Mouse (Mus musculus) NIH3T3 (cell line): Measurements from ENCODE around the gene Fam168b.

Experiments
- DNase-seq: peaks from one replicate; pipeline ENCODE4 v3.0.0-alpha.2; 2012; ENCODE audit warnings: low read depth

Gene Fam168b

DNA sequence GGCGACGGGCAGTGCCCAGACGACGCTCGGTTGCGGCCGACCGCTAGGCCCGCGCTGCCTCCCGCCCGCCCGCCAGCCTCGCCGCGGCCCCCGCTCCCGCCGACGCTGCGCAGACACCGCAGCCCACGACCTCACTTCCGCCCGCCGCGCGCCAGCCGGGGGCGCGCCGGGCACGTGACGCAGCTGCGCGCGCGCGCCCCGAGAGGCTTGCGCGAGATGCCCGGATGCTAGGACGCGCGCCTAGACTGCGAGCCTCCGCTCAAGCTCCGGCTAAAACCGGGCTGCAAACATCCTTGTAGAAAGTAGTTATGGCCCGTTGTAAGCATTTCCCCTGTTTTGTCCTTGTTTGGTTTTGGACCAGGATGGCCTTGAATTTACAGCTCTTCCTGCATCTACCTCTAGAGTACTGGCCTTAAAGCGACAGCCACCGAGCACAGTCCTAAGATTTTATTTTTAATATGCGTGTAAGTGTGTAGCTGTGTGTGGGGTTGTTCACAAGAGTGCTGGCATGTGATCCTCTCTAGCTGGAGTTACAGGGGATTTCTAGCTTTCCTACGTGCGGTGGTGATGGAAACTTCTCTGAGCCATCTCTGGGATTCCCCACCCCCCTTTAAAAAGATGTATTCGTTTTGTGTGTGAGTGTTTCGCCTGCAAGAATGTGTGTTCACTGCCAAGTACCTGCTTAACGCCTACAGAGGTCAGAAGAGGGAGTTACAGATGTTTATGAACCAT is at the start of gene Fam168b:
TSS of gene Fam168b (minus strand) at position 179 of the 732 bp plus-strand sequence.
- peak; percentile 98 for DNase-seq

GRCm38 (mm10) chr1:34892466-34892865 is 49.6 kb upstream of the Fam168b start:
- DNase-seq = no peak

GRCm38 (mm10) chr1:34891559-34892289 is 48.9 kb upstream of the Fam168b start:
- DNase-seq = peak; percentile 69

GRCm38 (mm10) chr1:34883776-34884175 is 40.9 kb upstream of the Fam168b start:
- no peak for DNase-seq

DNA sequence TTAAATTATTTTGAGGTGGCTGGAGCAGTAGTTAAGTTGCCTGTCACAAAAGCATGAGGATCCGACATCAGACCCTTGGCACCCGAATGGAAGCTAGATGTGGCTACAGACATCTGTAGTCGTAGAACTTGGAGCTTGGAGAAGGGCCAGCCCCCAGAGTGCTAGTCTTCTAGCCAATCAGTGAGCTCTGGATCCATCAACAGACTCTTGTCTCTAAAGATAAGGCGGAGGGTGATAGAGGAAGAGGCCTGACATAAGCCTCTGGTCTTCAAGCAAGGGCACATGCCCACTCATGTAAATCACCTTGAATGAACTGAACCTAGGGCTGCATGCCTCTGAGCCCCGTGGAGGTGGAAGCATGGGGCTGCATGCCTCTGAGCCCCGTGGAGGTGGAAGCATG is 36.7 kb upstream of the Fam168b start:
- no peak for DNase-seq

GRCm38 (mm10) chr1:34873551-34873950 is 30.7 kb upstream of the Fam168b start:
- no peak for DNase-seq

DNA sequence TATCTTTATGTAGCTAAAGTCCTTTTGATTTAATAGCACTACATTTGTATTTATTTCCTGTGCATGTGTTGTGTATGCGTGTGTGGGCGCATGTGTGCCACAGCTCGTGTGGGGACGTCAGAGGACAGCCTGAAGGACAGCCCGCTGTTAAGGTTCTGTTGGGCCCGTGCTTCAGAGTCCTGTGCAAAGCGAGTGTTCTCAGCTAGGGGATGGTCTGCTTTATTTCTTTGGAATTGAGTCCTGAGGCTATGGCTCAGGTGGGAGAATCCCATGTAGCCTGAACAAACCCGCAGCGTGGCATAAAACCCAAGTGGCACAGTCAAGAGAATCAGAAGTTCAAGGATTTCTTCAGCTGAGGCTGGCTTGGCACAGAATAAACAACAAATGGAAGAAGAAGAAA is 28.3 kb upstream of the Fam168b start:
- no peak for DNase-seq

DNA sequence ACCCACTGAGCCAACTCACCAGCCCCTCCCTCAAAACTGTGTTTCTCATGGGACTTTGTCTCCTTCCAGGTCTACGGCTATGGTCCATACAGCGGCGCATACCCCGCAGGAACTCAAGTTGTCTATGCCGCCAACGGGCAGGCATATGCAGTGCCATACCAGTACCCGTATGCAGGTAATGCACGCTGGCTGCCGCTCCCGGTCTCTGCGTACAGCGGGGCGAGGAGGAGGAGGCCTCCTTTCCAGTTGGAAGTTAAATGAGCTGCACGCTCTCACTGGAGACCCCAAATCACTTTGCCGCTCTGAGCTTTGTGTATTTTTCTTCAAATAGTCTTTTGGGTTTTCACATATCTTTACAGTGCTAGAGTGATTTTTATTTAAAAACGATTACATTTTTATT is 26.4 kb upstream of the Fam168b start:
- no peak for DNase-seq

DNA sequence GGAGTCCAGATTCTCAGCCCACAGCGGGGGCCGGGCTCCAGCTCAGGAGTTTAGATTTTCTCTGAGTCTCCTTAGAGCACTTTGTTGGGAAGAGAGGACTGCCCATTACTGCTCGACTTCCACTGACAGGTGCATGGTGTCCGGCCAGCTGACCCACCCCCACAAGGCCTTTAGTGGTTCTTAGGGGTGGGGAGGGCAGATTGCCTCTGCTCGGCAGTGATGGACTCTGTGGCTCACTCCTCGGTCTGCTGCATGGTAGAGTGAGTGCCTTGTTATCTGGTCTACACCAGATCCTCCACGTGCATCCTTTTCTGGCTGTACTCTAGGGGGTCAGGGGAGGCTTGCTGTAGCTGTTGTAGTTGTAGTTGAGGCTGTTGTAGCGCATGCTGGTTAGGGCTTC is 25.5 kb upstream of the Fam168b start:
- no peak for DNase-seq

- no peak for DNase-seq
Observed at GRCm38 (mm10) chr1:34867574-34867955, 24.7 kb upstream of the Fam168b start.

- peak; percentile 95 for DNase-seq
Observed at GRCm38 (mm10) chr1:34866815-34867573, 24.1 kb upstream of the Fam168b start.

DNA sequence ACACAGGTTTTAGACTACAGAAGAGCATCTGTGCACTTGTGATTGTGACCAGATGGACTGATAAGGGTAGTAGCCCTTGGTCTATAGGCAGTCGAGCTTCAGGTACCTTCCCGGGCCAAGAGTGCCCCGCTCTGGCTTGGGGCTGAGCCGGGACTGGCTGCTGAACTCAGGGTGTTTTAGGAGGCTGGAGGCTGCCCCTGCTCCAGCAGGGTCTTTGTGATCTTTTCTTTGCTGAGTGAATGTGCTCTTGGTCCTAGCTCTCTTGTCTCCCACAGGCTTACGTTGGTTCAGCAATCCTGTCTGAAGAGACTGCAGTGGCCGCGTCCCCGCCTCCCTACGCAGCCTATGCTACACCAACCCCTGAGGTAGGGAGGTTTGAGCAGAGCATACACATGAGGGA is 23.0 kb upstream of the Fam168b start:
- no peak for DNase-seq

DNA sequence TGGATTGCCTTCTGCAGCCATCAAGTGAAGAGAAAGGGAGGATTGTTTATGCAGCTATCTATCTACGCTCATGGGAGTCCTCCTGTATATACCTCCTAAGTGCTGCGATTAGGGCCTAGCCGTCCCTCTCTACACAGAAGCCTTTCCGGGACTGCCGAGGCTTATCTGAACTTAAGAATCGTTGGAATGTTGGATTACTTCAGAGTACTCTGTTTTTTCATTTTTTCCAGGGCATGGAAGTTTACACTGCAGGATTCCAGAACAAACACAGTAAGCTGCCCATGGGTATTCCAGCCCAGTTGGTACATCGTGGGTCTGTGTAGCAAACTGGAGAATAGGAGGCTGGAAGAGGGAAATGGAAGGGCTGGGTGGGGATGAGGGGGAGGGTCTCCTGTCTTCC is 21.4 kb upstream of the Fam168b start:
- DNase-seq = no peak

DNA sequence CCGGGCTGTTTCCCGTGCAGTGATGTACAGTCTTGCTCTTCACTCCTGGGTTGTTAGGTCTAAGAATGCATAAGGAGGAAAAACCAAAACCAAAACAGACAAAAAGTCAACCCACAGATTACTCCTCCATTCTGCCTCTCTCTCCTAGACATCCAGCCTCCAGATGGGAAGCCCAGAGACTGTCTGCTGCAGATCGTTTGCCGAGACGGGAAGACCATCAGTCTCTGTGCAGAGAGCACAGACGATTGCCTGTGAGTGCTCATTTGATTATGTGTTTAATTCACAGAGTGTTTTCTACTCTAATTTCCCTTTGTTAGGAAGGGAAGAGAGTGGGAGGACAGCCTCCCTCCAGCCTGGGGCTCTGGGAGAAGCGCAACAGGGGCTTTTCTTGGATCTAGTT is 20.5 kb upstream of the Fam168b start:
- DNase-seq = no peak

DNA sequence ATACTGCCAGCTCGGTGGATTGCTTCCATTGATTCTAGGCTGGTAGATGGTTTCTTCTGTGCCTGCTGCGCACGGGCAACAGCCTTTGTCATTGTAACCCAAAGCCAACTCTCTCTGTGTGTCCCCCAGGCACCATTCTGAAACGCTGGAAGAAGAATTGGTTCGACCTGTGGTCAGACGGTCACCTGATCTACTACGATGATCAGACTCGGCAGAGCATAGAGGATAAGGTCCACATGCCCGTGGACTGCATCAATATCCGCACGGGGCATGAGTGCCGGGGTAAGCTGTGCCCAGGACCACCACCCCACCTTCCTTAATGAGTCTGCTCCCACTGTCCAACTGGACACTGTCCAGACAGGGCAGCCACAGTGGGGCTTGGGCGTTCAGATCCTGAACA is 20.0 kb upstream of the Fam168b start:
- DNase-seq = no peak

GRCm38 (mm10) chr1:34860205-34860604 is 17.3 kb upstream of the Fam168b start:
- DNase-seq = no peak

DNA sequence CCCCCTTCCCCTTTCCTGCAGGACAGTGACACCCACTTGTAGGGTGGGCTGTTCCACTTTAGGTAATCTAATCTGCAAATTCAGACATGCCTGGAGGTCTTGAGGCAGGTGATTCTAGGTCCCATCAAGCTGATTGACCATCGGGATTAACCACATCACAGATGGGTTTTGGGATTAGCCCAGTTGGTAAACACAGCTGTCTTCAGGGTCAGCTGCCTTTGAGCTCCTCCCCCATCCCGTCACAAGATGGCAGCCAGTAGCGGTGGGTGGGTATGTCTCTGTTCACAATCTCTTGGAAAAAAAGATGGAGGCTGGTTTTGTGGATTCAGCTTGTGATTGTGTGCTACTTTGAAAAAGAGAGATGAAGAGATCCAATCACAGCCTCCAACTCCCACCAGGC is 16.9 kb upstream of the Fam168b start:
- no peak for DNase-seq

- no peak for DNase-seq
Observed at GRCm38 (mm10) chr1:34858671-34859070, 15.8 kb upstream of the Fam168b start.

GRCm38 (mm10) chr1:34855056-34855739 is 12.3 kb upstream of the Fam168b start:
- no peak for DNase-seq

- DNase-seq = no peak
Observed at GRCm38 (mm10) chr1:34853786-34854185, 10.9 kb upstream of the Fam168b start.

DNA sequence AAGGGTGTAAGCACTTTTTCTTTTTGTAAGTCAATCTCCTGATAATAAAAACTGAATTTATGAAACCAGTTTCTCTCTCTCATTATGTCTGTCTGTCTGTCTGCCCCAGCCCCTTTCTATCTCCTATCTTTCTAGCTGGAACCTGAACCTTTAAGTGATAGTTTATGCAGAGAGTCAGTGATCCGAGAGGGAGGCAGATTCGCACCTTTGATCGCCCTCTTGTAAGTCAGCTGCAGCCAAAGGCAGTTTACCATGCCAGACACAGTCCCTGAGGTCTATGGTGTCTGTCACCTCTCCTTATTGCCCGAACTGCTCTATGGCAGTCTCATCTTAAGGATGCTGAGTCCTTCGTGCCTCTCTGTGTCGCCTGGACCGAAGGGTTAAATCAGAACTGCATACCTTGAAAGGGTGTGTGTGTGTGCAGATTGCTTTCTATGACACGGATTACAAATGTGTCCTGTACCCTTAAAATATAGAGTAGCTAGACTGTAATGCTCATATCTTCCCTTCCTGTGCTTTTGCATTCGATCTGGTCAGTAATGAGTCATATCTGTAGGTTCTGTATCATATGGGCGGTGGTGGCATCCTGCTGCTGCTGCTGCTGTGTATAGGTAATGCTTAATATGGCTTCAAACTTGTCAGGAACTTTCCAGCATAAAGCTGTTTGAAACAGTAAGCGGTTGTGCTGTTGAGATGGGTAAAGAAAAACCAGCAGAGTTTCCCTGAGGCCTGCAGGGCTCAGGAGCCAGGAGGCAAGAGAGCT is 9.4 kb upstream of the Fam168b start:
- peak; percentile 23 for DNase-seq

GRCm38 (mm10) chr1:34851562-34851961 is 8.7 kb upstream of the Fam168b start:
- peak; percentile 87 for DNase-seq
